Mouse (Mus musculus): ENCODE measurements at regions not wholly inside any gene's neighbourhood (a gene's known extent, or its start where the extent isn't known, plus 50 kb on each side); places are given as distances from the start of the nearest gene placed in this dataset.

DNA sequence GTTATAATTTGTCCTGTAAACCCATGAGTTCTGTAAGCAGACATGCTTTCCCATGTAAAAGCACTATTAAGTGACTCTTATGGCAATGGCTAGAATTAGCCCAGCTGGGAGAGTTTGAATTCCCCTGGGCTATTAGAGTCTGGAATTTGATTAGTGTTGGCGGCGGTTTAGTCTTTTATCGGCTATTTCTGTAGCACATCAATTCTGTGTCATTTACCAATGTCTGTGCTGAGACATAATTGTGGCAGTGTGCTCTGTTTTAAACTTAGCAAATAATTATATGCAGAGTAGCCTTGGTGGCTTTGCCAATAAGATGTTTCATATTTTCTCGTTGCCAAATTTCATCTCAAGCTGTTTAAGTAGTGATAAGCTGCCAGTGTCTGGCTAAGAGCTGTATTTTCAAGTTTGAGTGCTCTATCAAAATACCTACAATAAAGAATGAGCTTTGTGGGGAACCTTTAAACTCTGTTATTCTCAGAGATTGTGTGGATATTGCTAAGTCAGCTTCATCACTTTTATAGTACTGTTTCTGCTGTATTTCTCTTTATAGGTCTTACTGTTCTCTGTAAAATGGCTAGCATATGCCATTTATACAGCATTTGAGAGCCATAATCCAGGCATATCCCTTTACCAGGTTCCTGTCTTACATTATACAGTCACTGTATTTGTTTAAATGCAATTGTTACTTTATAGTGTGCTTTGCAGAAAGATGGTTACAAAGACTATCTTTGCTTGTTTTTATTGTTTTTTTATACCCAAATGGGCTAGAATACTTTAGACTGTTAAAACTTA, 466.7 kb downstream of the Plod2 start:
- DNase-seq (ENCODE audit: low spot score in 2 of 2), result peak in 1 of 2 experiments; percentile 42
- Histone ChIP-seq H3K27ac (no peak overlapping the region), H3K4me3 (no peak overlapping the region)
- TF ChIP-seq CTCF (conservative IDR thresholded peaks at IDR 0.05), result no peak

DNA sequence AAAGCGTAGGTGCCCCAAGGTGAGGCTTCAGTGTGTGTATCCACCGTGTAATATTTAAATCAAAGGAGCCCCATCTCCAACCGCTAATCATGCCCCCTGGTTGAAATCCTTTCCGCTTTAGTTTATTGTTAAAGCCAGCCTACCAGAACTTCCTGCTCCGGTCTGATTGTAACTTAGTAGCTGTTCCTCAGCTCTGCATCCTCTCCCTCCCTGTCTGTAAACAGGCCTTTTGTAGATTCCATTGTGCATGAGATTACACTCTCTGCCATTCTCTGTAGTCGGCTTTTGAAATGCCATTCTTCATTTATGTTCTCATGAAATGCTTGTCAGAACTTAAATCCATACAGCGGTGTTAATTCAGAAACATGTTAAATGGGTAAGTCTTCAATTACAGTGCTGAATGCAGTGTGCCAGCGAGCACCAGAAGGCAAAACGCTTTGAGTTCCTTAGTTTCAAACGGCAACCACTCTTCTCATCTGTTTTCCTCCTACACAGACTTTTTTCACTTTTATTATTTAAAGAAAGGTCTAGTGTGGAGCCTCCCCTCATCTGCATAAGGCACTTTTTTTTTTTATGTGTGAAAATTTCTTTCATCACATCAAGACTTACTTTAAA, 502.4 kb downstream of the Plod2 start:
- Histone ChIP-seq H3K4me3 (no peak overlapping the region), H3K27ac (no peak overlapping the region)
- TF ChIP-seq CTCF (conservative IDR thresholded peaks at IDR 0.05), result no peak
- peak in 1 of 2 experiments; percentile 12 for DNase-seq (ENCODE audit: low spot score in 2 of 2)

DNA sequence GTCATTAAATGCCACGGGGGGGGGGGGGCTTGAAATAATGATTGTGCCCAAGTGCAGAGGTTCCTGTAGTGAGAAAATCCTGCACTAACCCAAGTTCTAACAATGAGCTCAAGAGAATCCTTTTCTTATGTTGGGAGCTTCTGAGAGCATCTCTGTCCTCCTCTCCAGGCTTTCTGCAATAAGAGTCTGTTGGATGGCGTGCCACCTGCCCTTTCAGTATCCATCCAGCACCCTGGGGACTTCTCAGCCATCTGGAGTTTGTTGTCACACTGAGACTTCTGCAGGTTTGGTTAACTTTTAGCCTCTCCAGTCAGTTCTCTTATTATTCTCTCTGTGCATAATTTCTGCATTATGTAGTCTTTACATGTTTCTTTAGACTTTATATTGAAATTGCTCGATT, 530.1 kb downstream of the Plod2 start:
- no peak overlapping the region for H3K27ac ChIP-seq
- H3K4me3 ChIP-seq, result no peak overlapping the region
- TF ChIP-seq CTCF (conservative IDR thresholded peaks at IDR 0.05), result no peak
- DNase-seq (ENCODE audit: low spot score in 2 of 2), result no peak

DNA sequence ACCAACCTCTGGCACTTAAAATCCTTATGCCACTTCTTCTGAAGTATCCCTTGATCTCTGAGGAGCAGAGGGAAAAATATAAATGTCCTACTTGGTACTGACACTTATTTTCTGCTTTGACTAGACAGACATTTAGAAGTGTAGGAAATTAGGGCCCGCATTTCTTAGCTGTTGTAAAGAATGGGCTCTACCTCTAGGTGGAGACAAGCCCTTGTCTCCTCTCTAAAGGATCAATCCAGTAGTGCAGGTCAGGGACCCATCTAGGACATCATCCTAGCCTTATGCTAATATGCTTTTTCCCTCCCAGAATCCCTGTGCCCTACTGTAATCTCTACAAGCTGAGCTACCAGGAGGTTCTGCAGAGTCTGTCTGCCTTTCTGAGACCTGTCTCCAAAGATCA, 541.1 kb downstream of the Plod2 start:
- no peak overlapping the region for H3K4me3 ChIP-seq
- DNase-seq (ENCODE audit: low spot score in 2 of 2), result no peak
- peak; percentile 70 for TF ChIP-seq CTCF (conservative IDR thresholded peaks at IDR 0.05)
- H3K27ac ChIP-seq, result no peak overlapping the region

DNA sequence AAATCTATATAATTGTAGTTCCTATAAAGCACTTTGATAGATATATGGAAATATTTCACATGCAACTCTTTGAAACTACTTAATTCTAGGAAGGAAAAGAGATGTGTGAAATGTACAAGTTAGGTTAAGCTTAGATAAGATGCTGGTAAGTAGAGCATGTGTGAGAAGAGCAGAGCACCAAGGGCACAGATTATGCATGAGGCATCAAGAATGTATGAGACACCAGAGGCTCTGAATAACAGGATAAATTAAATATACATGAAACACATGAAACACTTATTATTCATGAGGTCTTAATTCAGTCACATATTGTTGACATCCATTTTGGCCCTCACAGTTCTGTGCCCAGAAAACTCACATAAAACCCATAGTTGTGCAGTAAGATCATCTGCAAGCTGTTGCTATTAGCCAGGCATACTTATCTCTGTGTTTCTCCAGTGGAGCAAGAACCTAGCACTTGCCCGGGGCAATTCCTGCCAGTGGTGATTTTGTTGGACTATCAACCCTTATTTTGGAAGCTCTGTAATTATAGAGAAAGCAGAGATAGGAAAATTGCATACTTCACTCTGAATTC, 556.1 kb downstream of the Plod2 start:
- DNase-seq (ENCODE audit: low spot score in 2 of 2), result no peak
- Histone ChIP-seq H3K27ac (no peak overlapping the region), H3K4me3 (no peak overlapping the region)
- TF ChIP-seq CTCF (conservative IDR thresholded peaks at IDR 0.05), result no peak

DNA sequence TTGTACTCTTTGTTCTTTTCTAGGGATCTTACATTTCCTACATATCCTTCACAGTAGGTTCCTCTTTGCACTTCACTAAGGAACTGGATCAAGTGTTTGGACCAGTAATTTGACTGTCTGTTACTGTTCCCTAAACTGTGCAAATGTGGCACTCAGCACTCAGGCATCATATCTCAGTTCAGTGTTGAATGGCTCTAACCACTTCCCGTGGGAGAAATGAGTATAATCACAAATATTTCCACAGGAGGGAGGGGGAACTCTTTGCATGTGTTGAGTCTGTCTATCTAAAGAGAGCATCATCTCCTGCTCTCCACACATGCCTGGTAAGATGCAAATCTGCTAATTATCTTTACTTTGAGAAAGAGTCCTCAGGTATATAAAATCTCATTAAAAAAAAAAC, 588.5 kb downstream of the Plod2 start:
- no peak for DNase-seq (ENCODE audit: low spot score in 2 of 2)
- no peak overlapping the region for H3K4me3 ChIP-seq
- TF ChIP-seq CTCF (conservative IDR thresholded peaks at IDR 0.05), result no peak
- no peak overlapping the region for H3K27ac ChIP-seq

DNA sequence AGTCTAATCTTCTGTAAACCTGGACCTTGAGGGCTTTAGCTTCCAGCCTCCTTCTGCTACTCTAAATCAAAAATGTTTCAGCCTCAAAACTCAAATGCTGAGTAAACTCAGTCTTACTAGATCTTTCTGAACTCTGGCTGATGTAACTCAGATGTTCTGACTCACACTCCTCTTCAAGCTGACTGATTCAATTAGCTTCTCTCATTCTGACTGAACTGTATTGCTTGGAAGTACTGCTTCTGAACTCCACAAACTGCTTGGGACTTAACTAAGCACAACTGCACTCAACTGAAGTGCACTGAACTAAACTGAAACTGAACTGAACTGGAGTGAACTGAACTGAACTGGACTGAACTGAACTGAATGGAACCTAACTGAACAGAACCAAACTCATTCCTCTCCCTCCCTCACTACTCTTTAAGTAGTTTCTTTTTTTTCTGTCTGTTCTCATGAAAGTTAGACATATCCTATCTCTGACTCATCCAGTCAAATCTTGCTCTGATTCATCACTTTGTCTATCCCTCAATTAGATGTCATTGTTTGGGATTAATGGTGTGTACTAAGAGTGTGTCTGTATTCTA, 589.7 kb downstream of the Plod2 start:
- DNase-seq (ENCODE audit: low spot score in 2 of 2), result no peak
- Histone ChIP-seq H3K4me3 (no peak overlapping the region), H3K27ac (no peak overlapping the region)
- no peak for TF ChIP-seq CTCF (conservative IDR thresholded peaks at IDR 0.05)

DNA sequence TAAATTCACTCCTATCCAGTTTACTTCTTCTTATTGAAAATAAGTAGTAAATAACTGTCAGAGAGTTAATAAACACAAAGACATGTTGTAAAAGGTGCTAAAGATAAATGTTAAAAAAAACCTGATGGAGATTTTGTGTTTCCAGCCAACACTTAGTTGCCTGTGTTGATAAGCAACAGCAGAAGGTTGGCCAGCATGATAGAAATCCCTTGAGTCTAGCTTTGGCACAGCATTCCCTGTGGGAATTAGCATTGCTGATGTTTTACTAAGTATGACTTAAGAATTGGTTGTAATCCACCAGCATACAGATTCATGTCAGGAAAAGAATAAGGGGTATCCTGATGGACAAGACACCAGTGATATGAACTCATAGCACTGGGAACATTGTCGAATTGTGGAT, 594.3 kb downstream of the Plod2 start:
- no peak overlapping the region for H3K27ac ChIP-seq
- H3K4me3 ChIP-seq, result no peak overlapping the region
- DNase-seq (ENCODE audit: low spot score in 2 of 2), result no peak
- TF ChIP-seq CTCF (conservative IDR thresholded peaks at IDR 0.05), result no peak

DNA sequence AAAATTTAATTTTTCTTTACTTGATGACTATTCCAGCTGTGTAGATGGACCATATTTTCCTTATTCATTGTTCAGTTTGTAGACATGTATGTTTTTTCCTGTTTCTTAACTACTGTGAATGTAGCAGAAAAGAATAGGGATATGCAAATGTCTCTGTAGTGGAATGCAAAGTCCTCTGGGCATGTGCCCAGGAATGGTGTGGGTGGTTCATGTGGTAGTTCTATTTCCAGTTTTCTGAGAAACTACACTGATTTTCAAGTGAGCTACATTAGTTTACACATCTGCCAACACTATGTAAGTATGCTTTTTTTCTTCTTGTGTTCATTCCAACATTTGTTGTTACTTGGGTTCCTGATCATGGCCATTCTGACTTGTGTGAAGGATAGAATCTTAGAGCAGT, 628.0 kb downstream of the Plod2 start:
- Histone ChIP-seq H3K4me3 (no peak overlapping the region), H3K27ac (no peak overlapping the region)
- DNase-seq (ENCODE audit: low spot score in 2 of 2), result no peak
- no peak for TF ChIP-seq CTCF (conservative IDR thresholded peaks at IDR 0.05)

DNA sequence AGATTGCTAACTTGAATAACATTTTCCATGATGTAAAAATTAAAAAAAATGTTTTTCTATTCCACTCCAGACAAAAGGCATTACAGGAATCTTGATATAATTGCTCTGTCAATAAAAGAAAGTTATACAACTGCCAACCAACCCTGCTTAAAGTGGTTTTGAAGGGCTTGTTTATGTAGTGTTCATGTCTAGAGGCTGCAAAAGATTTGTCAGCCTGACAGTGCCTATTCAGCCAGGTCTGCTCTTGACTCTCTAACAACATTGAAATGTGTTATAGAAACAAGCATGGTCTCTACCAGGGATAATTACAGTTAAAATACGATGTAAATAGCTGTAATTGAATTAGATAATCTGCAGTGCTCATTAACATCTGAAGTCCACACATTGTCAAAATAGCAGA, 644.6 kb downstream of the Plod2 start:
- no peak for TF ChIP-seq CTCF (conservative IDR thresholded peaks at IDR 0.05)
- Histone ChIP-seq H3K27ac (no peak overlapping the region), H3K4me3 (no peak overlapping the region)
- no peak for DNase-seq (ENCODE audit: low spot score in 2 of 2)

DNA sequence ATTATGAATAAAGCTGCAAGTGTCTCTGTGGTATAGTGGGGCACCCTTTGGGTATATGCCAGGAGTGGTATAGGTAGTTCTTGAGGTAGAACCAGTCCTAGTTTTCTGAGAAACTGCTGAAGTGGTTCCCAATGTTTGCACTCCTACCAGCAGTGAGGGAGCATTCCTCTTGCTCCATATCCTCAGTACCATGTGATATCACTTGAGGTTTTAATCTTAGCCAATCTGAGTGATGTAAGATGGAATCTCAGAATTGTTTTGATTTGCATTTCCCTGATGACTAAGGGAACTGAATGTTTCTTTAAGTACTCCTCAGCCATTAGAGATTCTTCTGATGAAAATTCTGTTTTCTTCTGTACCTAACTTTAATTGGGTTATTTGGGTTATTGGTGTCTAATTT, 690.5 kb downstream of the Plod2 start:
- no peak for DNase-seq (ENCODE audit: low spot score in 2 of 2)
- H3K4me3 ChIP-seq, result no peak overlapping the region
- no peak for TF ChIP-seq CTCF (conservative IDR thresholded peaks at IDR 0.05)
- H3K27ac ChIP-seq, result no peak overlapping the region

DNA sequence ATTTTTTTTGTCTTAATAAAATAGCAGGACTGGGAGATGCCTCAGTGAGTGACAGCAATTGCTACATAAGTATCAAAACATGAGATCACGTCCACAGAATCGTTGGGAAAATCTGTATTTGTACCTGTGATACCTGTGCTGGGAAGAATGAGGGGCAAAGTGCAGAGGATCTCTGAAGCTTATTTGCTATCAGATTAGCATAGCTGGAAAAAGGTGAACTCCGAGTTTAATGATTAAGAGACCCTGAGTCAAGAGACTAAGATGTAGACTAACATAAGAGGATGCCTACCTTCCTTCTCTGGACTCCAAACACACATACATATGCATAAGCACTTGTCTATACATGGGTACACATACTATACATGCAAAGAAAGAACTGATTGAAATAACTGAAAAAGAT, 710.1 kb downstream of the Plod2 start:
- TF ChIP-seq CTCF (conservative IDR thresholded peaks at IDR 0.05), result no peak
- Histone ChIP-seq H3K4me3 (no peak overlapping the region), H3K27ac (no peak overlapping the region)
- DNase-seq (ENCODE audit: low spot score in 2 of 2), result no peak

DNA sequence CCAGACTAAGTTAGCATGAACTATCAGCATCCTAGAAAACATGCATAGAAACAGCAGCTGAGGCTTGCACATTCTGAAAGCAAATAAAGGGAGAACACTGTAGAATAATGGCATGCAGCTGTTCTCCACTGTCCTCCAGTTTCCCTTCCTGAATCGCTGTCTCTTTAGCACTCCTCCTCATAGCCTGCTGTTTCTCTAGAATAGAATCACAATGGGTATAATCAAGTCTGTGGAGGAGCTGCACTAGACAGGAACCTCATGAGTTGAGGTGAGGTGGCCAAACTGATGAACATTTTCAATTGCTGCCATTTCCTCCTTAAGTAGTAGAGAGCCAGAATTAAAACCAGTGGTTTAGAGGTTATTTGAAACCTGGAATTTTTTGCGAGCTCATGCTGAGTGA, 755.3 kb downstream of the Plod2 start:
- no peak for DNase-seq (ENCODE audit: low spot score in 2 of 2)
- no peak overlapping the region for H3K27ac ChIP-seq
- no peak overlapping the region for H3K4me3 ChIP-seq
- TF ChIP-seq CTCF (conservative IDR thresholded peaks at IDR 0.05), result no peak
